Mouse (Mus musculus): ENCODE results near the gene 4930467E23Rik. TPM values are rescaled to one million over a fixed set of nuclear protein-coding genes. Genes with fewer than 3 reads are reported as not detected.
"Not testable (repeated sequence)": the region's sequence is repeated elsewhere in the genome, so short reads cannot be mapped to it uniquely, and the experiment has no call there.

The 4930467E23Rik gene
- 0.14 TPM in 1 of 2 replicates, not detected in the other for polyA plus RNA-seq (2014; fragmentation: Nextera tagmentation; extraction: Ambion mirVana)

DNA sequence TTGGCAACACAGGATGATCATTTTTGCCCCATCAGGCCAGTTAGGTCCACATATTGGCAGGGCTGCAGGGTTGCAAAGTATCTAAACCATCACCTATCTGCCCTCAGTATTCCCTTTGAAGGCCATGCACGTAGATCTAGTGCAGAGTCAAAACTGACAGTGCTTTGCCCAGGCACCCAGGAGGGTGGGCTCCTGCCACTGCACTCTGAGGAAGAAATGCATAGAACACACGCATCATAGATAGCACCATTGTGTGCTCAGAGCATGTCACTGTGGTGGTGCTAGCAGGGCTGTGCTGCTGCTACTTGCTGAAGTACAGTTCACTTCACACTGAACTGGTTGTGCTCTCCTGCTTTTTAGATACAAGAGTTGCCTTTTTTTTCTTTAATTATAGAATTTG, at the start of gene 4930467E23Rik:
Gene 4930467E23Rik (plus strand): TSS at position 301 of the 400 bp plus-strand sequence.
- no CpG with 5 or more reads among the region's 2 CpGs for WGBS
- ATAC-seq (ENCODE audit: insufficient read depth); H3K27ac ChIP-seq (ENCODE audit: low read depth); DNase-seq; H3K4me3 ChIP-seq (ENCODE audit: low read depth, low read length); H3K9ac ChIP-seq; H3K36me3 ChIP-seq (ENCODE audit: insufficient read depth); H3K27me3 ChIP-seq (ENCODE audit: insufficient read depth, low read length); H3K4me1 ChIP-seq (ENCODE audit: insufficient read depth); H3K4me2 ChIP-seq; H3K9me3 ChIP-seq (ENCODE audit: low read depth, low read length): not testable (repeated sequence)

GRCm38 (mm10) chr8:19682311-19682710, 47.1 kb upstream of the 4930467E23Rik start:
- not testable (repeated sequence) for H3K4me3 ChIP-seq (ENCODE audit: low read depth, low read length); H3K27ac ChIP-seq (ENCODE audit: low read depth); H3K9ac ChIP-seq; H3K4me2 ChIP-seq; H3K4me1 ChIP-seq (ENCODE audit: insufficient read depth); ATAC-seq (ENCODE audit: insufficient read depth); H3K27me3 ChIP-seq (ENCODE audit: insufficient read depth, low read length); H3K9me3 ChIP-seq (ENCODE audit: low read depth, low read length); H3K36me3 ChIP-seq (ENCODE audit: insufficient read depth)
- DNase-seq: peak; percentile 0
- WGBS: 60% methylated on average over 1 of the region's 3 CpGs

GRCm38 (mm10) chr8:19685476-19685875, 43.9 kb upstream of the 4930467E23Rik start:
- H3K9me3 ChIP-seq (ENCODE audit: low read depth, low read length); H3K4me1 ChIP-seq (ENCODE audit: insufficient read depth); H3K27me3 ChIP-seq (ENCODE audit: insufficient read depth, low read length); DNase-seq; H3K4me3 ChIP-seq (ENCODE audit: low read depth, low read length); H3K36me3 ChIP-seq (ENCODE audit: insufficient read depth); H3K4me2 ChIP-seq; H3K27ac ChIP-seq (ENCODE audit: low read depth); ATAC-seq (ENCODE audit: insufficient read depth); H3K9ac ChIP-seq: not testable (repeated sequence)
- 80% methylated on average over 3 of the region's 3 CpGs for WGBS

DNA sequence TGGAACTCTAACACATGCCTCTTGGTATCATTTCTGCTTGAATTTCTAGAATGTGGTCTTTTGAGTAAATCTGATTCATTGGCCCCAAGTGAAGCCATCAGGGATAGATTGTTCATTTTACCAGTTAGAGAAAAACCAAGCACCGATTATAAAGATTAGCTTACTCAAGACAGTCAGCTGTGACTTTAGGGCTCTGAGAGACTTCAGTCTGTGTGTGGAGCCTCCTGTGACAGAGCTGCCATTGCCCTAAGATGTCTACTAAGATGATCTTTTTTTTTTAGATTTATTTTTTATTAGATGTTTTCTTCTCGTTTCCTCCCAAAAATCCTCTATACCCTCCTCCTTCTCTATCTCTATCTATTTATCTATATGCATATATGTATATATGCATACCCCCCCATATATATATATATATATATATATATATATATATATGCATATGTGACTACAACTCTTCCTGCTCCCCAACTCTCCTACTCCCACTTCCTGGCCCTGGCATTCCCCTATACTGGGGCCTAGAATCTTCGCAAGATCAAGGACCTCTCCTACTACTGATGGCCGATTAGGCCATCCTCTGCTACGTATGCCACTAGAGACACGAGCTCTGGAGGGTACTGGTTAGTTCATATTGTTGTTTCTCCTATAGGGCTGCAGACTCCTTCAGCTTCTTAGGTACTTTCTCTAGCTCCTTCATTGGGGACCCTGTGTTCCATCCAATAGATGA, 40.4 kb upstream of the 4930467E23Rik start:
- not testable (repeated sequence) for H3K27ac ChIP-seq (ENCODE audit: low read depth); H3K27me3 ChIP-seq (ENCODE audit: insufficient read depth, low read length); ATAC-seq (ENCODE audit: insufficient read depth); H3K9me3 ChIP-seq (ENCODE audit: low read depth, low read length); H3K4me1 ChIP-seq (ENCODE audit: insufficient read depth); DNase-seq; H3K36me3 ChIP-seq (ENCODE audit: insufficient read depth); H3K4me2 ChIP-seq; H3K9ac ChIP-seq; H3K4me3 ChIP-seq (ENCODE audit: low read depth, low read length)
- WGBS: 79% methylated on average over 6 of the region's 6 CpGs

- H3K36me3 ChIP-seq (ENCODE audit: insufficient read depth); H3K4me2 ChIP-seq; DNase-seq; H3K4me1 ChIP-seq (ENCODE audit: insufficient read depth); H3K9ac ChIP-seq; H3K27me3 ChIP-seq (ENCODE audit: insufficient read depth, low read length); H3K9me3 ChIP-seq (ENCODE audit: low read depth, low read length); H3K27ac ChIP-seq (ENCODE audit: low read depth); ATAC-seq (ENCODE audit: insufficient read depth); H3K4me3 ChIP-seq (ENCODE audit: low read depth, low read length): not testable (repeated sequence)
- 76% methylated on average over 1 of the region's 1 CpGs for WGBS
Observed at GRCm38 (mm10) chr8:19689745-19690144, 39.6 kb upstream of the 4930467E23Rik start.

- not testable (repeated sequence) for DNase-seq; H3K27me3 ChIP-seq (ENCODE audit: insufficient read depth, low read length); H3K36me3 ChIP-seq (ENCODE audit: insufficient read depth); H3K27ac ChIP-seq (ENCODE audit: low read depth); H3K9ac ChIP-seq; H3K9me3 ChIP-seq (ENCODE audit: low read depth, low read length); H3K4me3 ChIP-seq (ENCODE audit: low read depth, low read length); H3K4me2 ChIP-seq; H3K4me1 ChIP-seq (ENCODE audit: insufficient read depth); ATAC-seq (ENCODE audit: insufficient read depth)
- WGBS: 87% methylated on average over 5 of the region's 6 CpGs
Observed at GRCm38 (mm10) chr8:19691421-19691820, 38.0 kb upstream of the 4930467E23Rik start.

GRCm38 (mm10) chr8:19697497-19698077, 31.8 kb upstream of the 4930467E23Rik start:
- H3K36me3 ChIP-seq (ENCODE audit: insufficient read depth); DNase-seq: not testable (repeated sequence)

GRCm38 (mm10) chr8:19698123-19698522, 31.3 kb upstream of the 4930467E23Rik start:
- not testable (repeated sequence) for H3K4me2 ChIP-seq; H3K36me3 ChIP-seq (ENCODE audit: insufficient read depth); H3K4me3 ChIP-seq (ENCODE audit: low read depth, low read length); H3K9me3 ChIP-seq (ENCODE audit: low read depth, low read length); H3K27me3 ChIP-seq (ENCODE audit: insufficient read depth, low read length); H3K27ac ChIP-seq (ENCODE audit: low read depth); DNase-seq; H3K9ac ChIP-seq; ATAC-seq (ENCODE audit: insufficient read depth); H3K4me1 ChIP-seq (ENCODE audit: insufficient read depth)
- WGBS: 73% methylated on average over 6 of the region's 6 CpGs

More at GRCm38 (mm10) chr8:19697497-19698077, 31.8 kb upstream of the 4930467E23Rik start:
- H3K4me1 ChIP-seq (ENCODE audit: insufficient read depth); H3K9me3 ChIP-seq (ENCODE audit: low read depth, low read length); H3K27ac ChIP-seq (ENCODE audit: low read depth); H3K9ac ChIP-seq; H3K27me3 ChIP-seq (ENCODE audit: insufficient read depth, low read length); ATAC-seq (ENCODE audit: insufficient read depth); H3K4me2 ChIP-seq; H3K4me3 ChIP-seq (ENCODE audit: low read depth, low read length): not testable (repeated sequence)
- WGBS: 82% methylated on average over 11 of the region's 11 CpGs

DNA sequence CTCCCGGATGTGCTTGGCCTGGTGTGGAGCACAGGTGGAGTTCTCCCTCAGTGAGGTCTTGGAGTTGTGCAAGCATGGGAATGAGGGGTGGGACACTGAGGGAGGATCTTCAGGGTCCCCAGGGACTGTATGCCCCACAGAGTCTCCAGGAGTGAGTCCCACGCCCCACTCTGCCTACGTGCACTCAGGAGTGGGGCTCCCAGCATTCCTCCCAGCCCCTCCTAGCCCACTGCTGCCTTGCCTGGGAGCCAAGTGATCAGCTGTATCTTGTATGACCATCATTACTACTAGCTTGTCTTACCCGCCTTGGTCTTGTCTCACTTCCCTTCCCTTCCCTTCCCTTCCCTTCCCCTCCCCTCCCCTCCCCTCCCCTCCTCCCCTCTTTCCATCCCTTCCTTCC, 30.7 kb upstream of the 4930467E23Rik start:
- H3K27ac ChIP-seq (ENCODE audit: low read depth); H3K9ac ChIP-seq; H3K4me1 ChIP-seq (ENCODE audit: insufficient read depth); ATAC-seq (ENCODE audit: insufficient read depth); H3K36me3 ChIP-seq (ENCODE audit: insufficient read depth); H3K4me3 ChIP-seq (ENCODE audit: low read depth, low read length); H3K27me3 ChIP-seq (ENCODE audit: insufficient read depth, low read length); H3K4me2 ChIP-seq; H3K9me3 ChIP-seq (ENCODE audit: low read depth, low read length): not testable (repeated sequence)
- WGBS: 85% methylated on average over 4 of the region's 4 CpGs
- peak; percentile 1 for DNase-seq

- H3K4me1 ChIP-seq (ENCODE audit: insufficient read depth): not testable (repeated sequence)
- 90% methylated on average over 2 of the region's 2 CpGs for WGBS
Observed at GRCm38 (mm10) chr8:19701326-19701725, 28.1 kb upstream of the 4930467E23Rik start.

More at GRCm38 (mm10) chr8:19701326-19701725, 28.1 kb upstream of the 4930467E23Rik start:
- peak; percentile 8 for DNase-seq
- H3K27me3 ChIP-seq (ENCODE audit: insufficient read depth, low read length); H3K4me3 ChIP-seq (ENCODE audit: low read depth, low read length); ATAC-seq (ENCODE audit: insufficient read depth); H3K9ac ChIP-seq; H3K27ac ChIP-seq (ENCODE audit: low read depth); H3K9me3 ChIP-seq (ENCODE audit: low read depth, low read length); H3K4me2 ChIP-seq; H3K36me3 ChIP-seq (ENCODE audit: insufficient read depth): not testable (repeated sequence)

Data from lung, embryonic 14.5 days (tissue).